Mouse (Mus musculus): ENCODE measurements around the gene Kcnk5.

GRCm38 (mm10) chr14:20106271-20106670 lies 75.3 kb downstream of the Kcnk5 start:
- TF ChIP-seq CTCF (conservative IDR thresholded peaks at IDR 0.05; ENCODE audit: insufficient read depth, insufficient read length, low read depth, low read length): no peak
- TF ChIP-seq POLR2A (IDR thresholded peaks at IDR 0.05; ENCODE audit: low read depth, low read length): no peak
